Mouse (Mus musculus) liver, postnatal 0 days (tissue): Measurements from ENCODE around the gene Usp47.

ENCODE experiments used
- CTCF ChIP-seq: sonication (generic); IDR thresholded peaks from 2 replicates; pipeline ENCODE4 v1.5.1; 2016; ENCODE audit warnings: antibody characterized with exemption, low read depth
- EP300 ChIP-seq: IDR thresholded peaks from 2 replicates; pipeline ENCODE4 v1.6.1; 2016; ENCODE audit warnings: antibody characterized with exemption, low read depth, mild to moderate bottlenecking

GRCm38 (mm10) chr7:111976401-111976800 is 46.9 kb upstream of the Usp47 start:
- no peak for TF ChIP-seq CTCF
- TF ChIP-seq EP300 = no peak
